Comparison of ENCODE assay signal across 11 mouse cellular contexts in genomic region chr17:27703961-27704621, GRCm38 (mm10). TPM values are rescaled to one million over a fixed set of nuclear protein-coding genes. Genes with fewer than 3 reads are reported as not detected.
DNase-seq lines count a peak whose midpoint lies in the region; ATAC-seq and TF ChIP-seq lines count a peak whose summit lies in the region.
"Had no signal": no experiment of that assay in that cellular context is flagged by ENCODE, and none has a peak within 500 bp of the region (broad histone marks: within the 10 kb centered on the region; RNA-seq: fewer than 3 reads in every experiment).

No protein-coding gene starts in this region.

- peaks cover 9% of the 10 kb centered on the region; the same call in 1 of the 2 replicates for H3K4me1 ChIP-seq in kidney, embryonic 14.5 days (ENCODE audit: control insufficient read depth, insufficient read depth, low read length)
- peaks cover 80% of the 10 kb centered on the region for H3K4me1 ChIP-seq in E14TG2a.4 (replicated peaks; ENCODE audit: low read depth, low read length)

- no peak overlapping the region for H3K4me2 ChIP-seq in kidney, embryonic 14.5 days (replicated peaks; ENCODE audit: low read depth, low read length)
- H3K4me2 ChIP-seq: embryonic facial prominence, embryonic 13.5 days; neural tube, embryonic 12.5 days had no signal

- no peak for TF ChIP-seq CTCF in E14TG2a.4 (conservative IDR thresholded peaks at IDR 0.05; ENCODE audit: low read length)

- no peaks in the 10 kb centered on the region for H3K36me3 ChIP-seq in kidney, embryonic 14.5 days (ENCODE audit: control insufficient read depth, insufficient read depth, low read length)
- 0 out of 2 replicates have a peak, but pooled peaks cover 8% of the 10 kb centered on the region for H3K36me3 ChIP-seq in E14TG2a.4 (ENCODE audit: insufficient read depth, low read length)
- H3K36me3 ChIP-seq: embryonic facial prominence, embryonic 13.5 days; neural tube, embryonic 12.5 days had no signal

- H3K9me3 ChIP-seq in kidney, embryonic 14.5 days (ENCODE audit: control insufficient read depth, low read length), result peaks cover 6% of the 10 kb centered on the region; the same call in 1 of the 2 replicates
- peaks cover 13% of the 10 kb centered on the region for H3K9me3 ChIP-seq in E14TG2a.4 (ENCODE audit: low read length)
- H3K9me3 ChIP-seq: embryonic facial prominence, embryonic 13.5 days had no signal

- 61% methylated on average over 5 of the region's 5 CpGs for whole genome bisulfite sequencing in kidney, embryonic 14.5 days

- ATAC-seq in kidney, embryonic 14.5 days (ENCODE audit: low FRiP score, low TSS enrichment), result no peak
- ATAC-seq in megakaryocyte-erythroid progenitor cell, adult 5-6 weeks (replicated peaks; ENCODE audit: low FRiP score, low TSS enrichment, poor library complexity, severe bottlenecking), result no peak

- no peaks in the 10 kb centered on the region; the same call in 1 of the 2 replicates for H3K27me3 ChIP-seq in kidney, embryonic 14.5 days (ENCODE audit: control insufficient read depth, insufficient read depth, low read length)
- H3K27me3 ChIP-seq in E14TG2a.4 (ENCODE audit: insufficient read depth, low read length), result peaks cover 5% of the 10 kb centered on the region; the same call in 1 of the 2 replicates

- no peak overlapping the region for H3K4me3 ChIP-seq in kidney, embryonic 14.5 days (ENCODE audit: low read length)
- H3K4me3 ChIP-seq in E14TG2a.4 (replicated peaks; ENCODE audit: low read length), result 0 out of 2 replicates have a peak overlapping the region, but pooled peaks have one; percentile 23
- H3K4me3 ChIP-seq: embryonic facial prominence, embryonic 13.5 days; neural tube, embryonic 12.5 days had no signal

- no peak overlapping the region for H3K27ac ChIP-seq in kidney, embryonic 14.5 days (ENCODE audit: low read depth, low read length)
- H3K27ac ChIP-seq: embryonic facial prominence, embryonic 13.5 days; neural tube, embryonic 12.5 days had no signal

- H3K9ac ChIP-seq in kidney, embryonic 14.5 days (ENCODE audit: low read depth, low read length), result no peak overlapping the region
- H3K9ac ChIP-seq: embryonic facial prominence, embryonic 13.5 days; neural tube, embryonic 12.5 days had no signal

- peak; percentile 54 to 73 for DNase-seq in kidney, postnatal 4 days
- DNase-seq in MEL-GATA-1-ER (ENCODE audit: extremely low read depth, low read depth), result peak; percentile 39
- peak; percentile 51 for DNase-seq in embryo, embryonic 11 days
- no peak for DNase-seq in testis, postnatal 14 days (ENCODE audit: low spot score)
- no peak for DNase-seq in spleen, postnatal 4 days (ENCODE audit: low spot score in 2 of 2)
- DNase-seq: heart, postnatal 36 days had no signal

RNA-seq across cellular contexts. Expression of gene Spdef, which starts 24.7 kb away (rescaled TPM):
- 0.19 and 0.20 TPM in 2 replicates for polyA plus RNA-seq in kidney, embryonic 14.5 days (2014; fragmentation: Nextera tagmentation; extraction: Ambion mirVana)
- total RNA-seq in megakaryocyte-erythroid progenitor cell, adult 5-6 weeks (2014; fragmentation: Nextera tagmentation), result not detected in 2 replicates
- not detected in 2 replicates for total RNA-seq in megakaryocyte-erythroid progenitor cell, adult 5-6 weeks (2017)
- total RNA-seq: heart, postnatal 36 days had no signal
- polyA plus RNA-seq: embryonic facial prominence, embryonic 13.5 days had no signal

RNA-seq across cellular contexts. Expression of gene Pacsin1, which starts 48.8 kb away (rescaled TPM):
- polyA plus RNA-seq in kidney, embryonic 14.5 days (2014; fragmentation: Nextera tagmentation; extraction: Ambion mirVana), result 1.3 and 1.7 TPM in 2 replicates
- total RNA-seq in megakaryocyte-erythroid progenitor cell, adult 5-6 weeks (2014; fragmentation: Nextera tagmentation), result 0.64 TPM in 1 of 2 replicates, not detected in the other
- total RNA-seq in megakaryocyte-erythroid progenitor cell, adult 5-6 weeks (2017), result 0.11 TPM in 1 of 2 replicates, not detected in the other

Comparison
In these comparisons a context has a peak if more than half of its experiments do, and no peak if none do; other contexts are left out.
1. DNase-seq: peak in kidney, postnatal 4 days (2 of 2), MEL-GATA-1-ER (single experiment) and embryo, embryonic 11 days (single experiment); none in testis, postnatal 14 days (single experiment) and spleen, postnatal 4 days (0 of 2).